Mouse (Mus musculus) midbrain, postnatal 0 days (tissue): Measurements from ENCODE around the gene Gm5891. TPM values are rescaled to one million over a fixed set of nuclear protein-coding genes. Genes with fewer than 3 reads are reported as not detected.
"Not testable (repeated sequence)": the region's sequence is repeated elsewhere in the genome, so short reads cannot be mapped to it uniquely, and the experiment has no call there.

Source experiments
- ATAC-seq: fragments of 200-750 bp; cut with Nextera tagmentation; 2 replicates; pipeline ENCODE4 v1.8.0; 2017; ENCODE audit warnings: moderate number of reproducible peaks, mild to moderate bottlenecking, moderate TSS enrichment, moderate library complexity; ENCODE audit not compliant: low FRiP score
- DNase-seq: peaks from one replicate; pipeline ENCODE4 v3.0.0-alpha.2; 2015; ENCODE audit warnings: low spot score
- H3K27ac ChIP-seq: fragments of 300-500 bp; sonication (generic); 2 replicates; pipeline ENCODE4 v1.5.1; 2014; ENCODE audit warnings: low read depth, mild to moderate bottlenecking, low read length, mixed read lengths
- H3K27me3 ChIP-seq: fragments of 300-500 bp; sonication (generic); 2 replicates; pipeline ENCODE4 v1.6.1; 2014; ENCODE audit warnings: low read length, control low read depth, mixed read lengths; ENCODE audit not compliant: insufficient read depth
- H3K36me3 ChIP-seq: fragments of 300-500 bp; sonication (generic); 2 replicates; pipeline ENCODE4 v1.6.1; 2014; ENCODE audit warnings: low read length, control low read depth, mixed read lengths; ENCODE audit not compliant: insufficient read depth
- H3K4me1 ChIP-seq: fragments of 300-500 bp; sonication (generic); 2 replicates; pipeline ENCODE4 v1.6.1; 2014; ENCODE audit warnings: mild to moderate bottlenecking, control low read depth, antibody characterized with exemption, low read length, mixed read lengths; ENCODE audit not compliant: insufficient read depth
- H3K4me2 ChIP-seq: fragments of 300-500 bp; sonication (generic); 2 replicates; pipeline ENCODE4 v1.6.1; 2014; ENCODE audit warnings: low read depth, mild to moderate bottlenecking, low read length, mixed read lengths; ENCODE audit not compliant: poor library complexity, severe bottlenecking
- H3K4me3 ChIP-seq: fragments of 300-500 bp; sonication (generic); 2 replicates; pipeline ENCODE4 v1.5.1; 2014; ENCODE audit warnings: low read depth, mild to moderate bottlenecking, low read length, moderate library complexity
- H3K9ac ChIP-seq: fragments of 300-500 bp; sonication (generic); replicated peaks from 2 replicates; pipeline ENCODE4 v1.6.1; 2014; ENCODE audit warnings: mild to moderate bottlenecking, low read length, moderate library complexity, mixed read lengths; ENCODE audit not compliant: poor library complexity, severe bottlenecking
- H3K9me3 ChIP-seq: fragments of 300-500 bp; sonication (generic); 2 replicates; pipeline ENCODE4 v1.6.1; 2016; ENCODE audit warnings: low read length, control low read depth
- WGBS: fragments of 180-500 bp; shearing (Covaris S2); extraction: QIAGEN DNeasy Blood & Tissue Kit; methylation state at CpG from one replicate; pipeline ENCODE4 v1.1.7; 2014; 5-methylcytosine and 5-hydroxymethylcytosine counted together
- polyA plus RNA-seq: library from polyadenylated mRNA; unstranded; fragments of >200 nt; fragmentation: Nextera tagmentation; extraction: Ambion mirVana; gene quantifications from 2 replicates; pipeline ENCODE4 v1.2.1, GENCODE M21; 2015
- total RNA-seq: library from RNA; depleted of rRNA; stranded (reverse); fragments of >200 nt; gene quantifications from 2 replicates; pipeline ENCODE4 v1.2.3, GENCODE M21; 2014; rRNA removed

Gene Gm5891
- total RNA-seq (not detected in 2 replicates), polyA plus RNA-seq (not detected in 2 replicates)

DNA sequence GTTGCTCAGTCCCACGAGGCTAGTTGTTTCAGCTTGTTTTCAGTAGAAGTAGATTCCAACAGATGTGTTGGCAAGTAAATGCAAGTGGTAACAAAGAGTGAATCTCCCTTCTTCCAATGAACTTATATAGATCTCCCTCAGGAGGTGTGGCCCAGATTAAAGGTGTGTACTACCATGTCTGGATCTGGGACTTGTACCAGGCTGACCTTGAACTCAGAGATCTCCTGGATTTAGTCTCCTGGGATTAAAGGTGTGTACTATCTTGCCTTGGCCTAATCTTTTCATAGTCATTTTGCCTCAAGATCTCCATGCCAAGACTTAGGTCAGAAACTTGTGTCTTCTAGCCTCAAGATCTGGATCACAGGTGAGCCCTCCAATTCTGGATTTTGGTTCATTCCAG is at the start of gene Gm5891:
Gm5891 (minus strand) TSS at position 101 of the 400 bp plus-strand sequence.
- WGBS = no CpG with 5 or more reads among the region's 1 CpGs
- not testable (repeated sequence) for H3K27me3 ChIP-seq, H3K4me1 ChIP-seq, H3K27ac ChIP-seq, H3K4me2 ChIP-seq, H3K9me3 ChIP-seq, H3K4me3 ChIP-seq, ATAC-seq, H3K36me3 ChIP-seq, H3K9ac ChIP-seq, DNase-seq

Other genes with a start within 250 kb of the Gm5891 start
- gene Gm4175, start 159.8 kb downstream of the Gm5891 start, total RNA-seq = not detected in 2 replicates
- not detected in 2 replicates for gene Gm4175, start 159.8 kb downstream of the Gm5891 start, polyA plus RNA-seq
- gene Gm4177, start 124.6 kb downstream of the Gm5891 start, total RNA-seq = not detected in 2 replicates
- not detected in 2 replicates for gene Gm4177, start 124.6 kb downstream of the Gm5891 start, polyA plus RNA-seq
- not detected in 2 replicates for gene Vmn1r135, start 88.9 kb downstream of the Gm5891 start, total RNA-seq
- gene Vmn1r135, start 88.9 kb downstream of the Gm5891 start, polyA plus RNA-seq = not detected in 2 replicates
- gene Gm5725, start 77.0 kb downstream of the Gm5891 start, total RNA-seq = not detected in 2 replicates
- gene Gm5725, start 77.0 kb downstream of the Gm5891 start, polyA plus RNA-seq = not detected in 2 replicates
- gene Vmn1r137, start 73.3 kb upstream of the Gm5891 start, total RNA-seq = not detected in 2 replicates
- gene Vmn1r137, start 73.3 kb upstream of the Gm5891 start, polyA plus RNA-seq = not detected in 2 replicates
- not detected in 2 replicates for gene Vmn1r138, start 107.6 kb upstream of the Gm5891 start, total RNA-seq
- not detected in 2 replicates for gene Vmn1r138, start 107.6 kb upstream of the Gm5891 start, polyA plus RNA-seq
- gene Gm6176, start 135.0 kb upstream of the Gm5891 start, total RNA-seq = not detected in 2 replicates
- not detected in 2 replicates for gene Gm6176, start 135.0 kb upstream of the Gm5891 start, polyA plus RNA-seq
- gene Vmn1r139, start 147.8 kb upstream of the Gm5891 start, total RNA-seq = not detected in 2 replicates
- gene Vmn1r139, start 147.8 kb upstream of the Gm5891 start, polyA plus RNA-seq = not detected in 2 replicates
- not detected in 2 replicates for gene Gm16451, start 197.0 kb upstream of the Gm5891 start, total RNA-seq
- not detected in 2 replicates for gene Gm16451, start 197.0 kb upstream of the Gm5891 start, polyA plus RNA-seq
- not detected in 2 replicates for gene Gm10666, start 213.4 kb upstream of the Gm5891 start, total RNA-seq
- gene Gm10666, start 213.4 kb upstream of the Gm5891 start, polyA plus RNA-seq = not detected in 2 replicates
- not detected in 2 replicates for gene Vmn1r142, start 242.7 kb upstream of the Gm5891 start, total RNA-seq
- gene Vmn1r142, start 242.7 kb upstream of the Gm5891 start, polyA plus RNA-seq = not detected in 2 replicates